Mouse (Mus musculus) urinary bladder, adult 18-20 months (tissue): ENCODE results near the gene Gm17019.
"Not testable (repeated sequence)": the region's sequence is repeated elsewhere in the genome, so short reads cannot be mapped to it uniquely, and the experiment has no call there.

Source experiments
- DNase-seq, 2 experiments: peaks; one replicate each; pipeline ENCODE4 v3.0.0; 2022; ENCODE audit warnings: low spot score in 2 of 2, mixed read lengths in 2 of 2

Gene Gm17019

GRCm38 (mm10) chr5:15032898-15033297 lies at the start of gene Gm17019:
TSS of gene Gm17019 (minus strand) at chr5:15032998.
- DNase-seq, result not testable (repeated sequence)

GRCm38 (mm10) chr5:15062385-15062715 lies 29.6 kb upstream of the Gm17019 start:
- DNase-seq, result not testable (repeated sequence)

- not testable (repeated sequence) for DNase-seq
These were observed 29.0 kb upstream of the Gm17019 start for GRCm38 (mm10) chr5:15061638-15062384.

- DNase-seq, result not testable (repeated sequence)
These were observed 21.6 kb upstream of the Gm17019 start for GRCm38 (mm10) chr5:15054151-15055025.

GRCm38 (mm10) chr5:15053606-15053962 lies 20.8 kb upstream of the Gm17019 start:
- DNase-seq, result not testable (repeated sequence)

- not testable (repeated sequence) for DNase-seq
These were observed 20.3 kb upstream of the Gm17019 start for GRCm38 (mm10) chr5:15052945-15053605.

GRCm38 (mm10) chr5:15050807-15051206 lies 18.0 kb upstream of the Gm17019 start:
- not testable (repeated sequence) for DNase-seq

GRCm38 (mm10) chr5:15044830-15045767 lies 12.3 kb upstream of the Gm17019 start:
- DNase-seq, result not testable (repeated sequence)

- not testable (repeated sequence) for DNase-seq
These were observed 8.0 kb upstream of the Gm17019 start for GRCm38 (mm10) chr5:15040784-15041183.

- DNase-seq, result not testable (repeated sequence)
These were observed 7.2 kb upstream of the Gm17019 start for GRCm38 (mm10) chr5:15039984-15040383.

GRCm38 (mm10) chr5:15024316-15024715 lies 8.5 kb downstream of the Gm17019 start:
- not testable (repeated sequence) for DNase-seq

- DNase-seq, result not testable (repeated sequence)
These were observed 12.7 kb downstream of the Gm17019 start for GRCm38 (mm10) chr5:15020067-15020466.

GRCm38 (mm10) chr5:15010639-15011582 lies 21.9 kb downstream of the Gm17019 start:
- DNase-seq, result not testable (repeated sequence)

- DNase-seq, result not testable (repeated sequence)
These were observed 25.9 kb downstream of the Gm17019 start for GRCm38 (mm10) chr5:15006907-15007306.

- not testable (repeated sequence) for DNase-seq
These were observed 26.5 kb downstream of the Gm17019 start for GRCm38 (mm10) chr5:15006288-15006687.

GRCm38 (mm10) chr5:15005584-15005983 lies 27.2 kb downstream of the Gm17019 start:
- not testable (repeated sequence) for DNase-seq

GRCm38 (mm10) chr5:15004569-15005562 lies 27.9 kb downstream of the Gm17019 start:
- DNase-seq, result not testable (repeated sequence)

- DNase-seq, result not testable (repeated sequence)
These were observed 34.7 kb downstream of the Gm17019 start for GRCm38 (mm10) chr5:14998077-14998476.
